Mouse (Mus musculus): ENCODE data around the gene Epp13. TPM values are rescaled to one million over a fixed set of nuclear protein-coding genes. Genes with fewer than 3 reads are reported as not detected.
"Not testable (repeated sequence)": the region's sequence is repeated elsewhere in the genome, so short reads cannot be mapped to it uniquely, and the experiment has no call there.

Epp13 gene
- polyA plus RNA-seq, 1 experiment from 2014 or later, result not detected

GRCm38 (mm10) chr7:6244361-6245292 lies 7.9 kb upstream of the Epp13 start:
- WGBS, result 62% methylated on average over 11 of the region's 11 CpGs
- no peak for DNase-seq

GRCm38 (mm10) chr7:6254451-6254850 lies 1.9 kb downstream of the Epp13 start:
- WGBS, result 94% methylated on average over 5 of the region's 5 CpGs
- ATAC-seq (ENCODE audit: low FRiP score, low TSS enrichment) (no peak), DNase-seq (no peak)
- Histone ChIP-seq H3K27me3 (ENCODE audit: control insufficient read depth, insufficient read depth, low read length) (no peaks in the 10 kb centered on the region), H3K4me2 (ENCODE audit: low read length) (no peak overlapping the region), H3K9ac (replicated peaks; ENCODE audit: low read length) (no peak overlapping the region), H3K9me3 (ENCODE audit: control insufficient read depth, low read length) (no peaks in the 10 kb centered on the region), H3K36me3 (ENCODE audit: control insufficient read depth, insufficient read depth, low read length) (no peaks in the 10 kb centered on the region), H3K27ac (replicated peaks; ENCODE audit: low read depth, low read length) (no peak overlapping the region), H3K4me3 (replicated peaks; ENCODE audit: low read depth, low read length) (no peak overlapping the region), H3K4me1 (ENCODE audit: control insufficient read depth, insufficient read depth, low read length) (no peaks in the 10 kb centered on the region)

More at GRCm38 (mm10) chr7:6244361-6245292, 7.9 kb upstream of the Epp13 start:
- Histone ChIP-seq H3K9me3 (ENCODE audit: control insufficient read depth, low read length) (no peaks in the 10 kb centered on the region), H3K27ac (replicated peaks; ENCODE audit: low read depth, low read length) (no peak overlapping the region), H3K36me3 (ENCODE audit: control insufficient read depth, insufficient read depth, low read length) (no peaks in the 10 kb centered on the region), H3K4me2 (ENCODE audit: low read length) (no peak overlapping the region), H3K4me1 (ENCODE audit: control insufficient read depth, insufficient read depth, low read length) (no peaks in the 10 kb centered on the region), H3K9ac (replicated peaks; ENCODE audit: low read length) (no peak overlapping the region), H3K27me3 (ENCODE audit: control insufficient read depth, insufficient read depth, low read length) (no peaks in the 10 kb centered on the region), H3K4me3 (replicated peaks; ENCODE audit: low read depth, low read length) (no peak overlapping the region)
- no peak for ATAC-seq (ENCODE audit: low FRiP score, low TSS enrichment)

GRCm38 (mm10) chr7:6257386-6257785 lies 4.9 kb downstream of the Epp13 start:
- no peak for DNase-seq
- 80% methylated on average over 4 of the region's 4 CpGs for WGBS

GRCm38 (mm10) chr7:6258232-6259220 lies 6.0 kb downstream of the Epp13 start:
- no peak for ATAC-seq (ENCODE audit: low FRiP score, low TSS enrichment)
- H3K9ac ChIP-seq (replicated peaks; ENCODE audit: low read length), result no peak overlapping the region
- no peak overlapping the region for H3K4me3 ChIP-seq (replicated peaks; ENCODE audit: low read depth, low read length)
- no peaks in the 10 kb centered on the region for H3K27me3 ChIP-seq (ENCODE audit: control insufficient read depth, insufficient read depth, low read length)
- no peaks in the 10 kb centered on the region for H3K9me3 ChIP-seq (ENCODE audit: control insufficient read depth, low read length)
- no peaks in the 10 kb centered on the region for H3K4me1 ChIP-seq (ENCODE audit: control insufficient read depth, insufficient read depth, low read length)
- H3K36me3 ChIP-seq (ENCODE audit: control insufficient read depth, insufficient read depth, low read length), result no peaks in the 10 kb centered on the region
- H3K4me2 ChIP-seq (ENCODE audit: low read length), result no peak overlapping the region
- no peak overlapping the region for H3K27ac ChIP-seq (replicated peaks; ENCODE audit: low read depth, low read length)
- DNase-seq, result no peak
- 34% methylated on average over 16 of the region's 16 CpGs for WGBS

More at GRCm38 (mm10) chr7:6257386-6257785, 4.9 kb downstream of the Epp13 start:
- Histone ChIP-seq H3K4me1 (ENCODE audit: control insufficient read depth, insufficient read depth, low read length) (no peaks in the 10 kb centered on the region), H3K4me2 (ENCODE audit: low read length) (no peak overlapping the region), H3K9me3 (ENCODE audit: control insufficient read depth, low read length) (no peaks in the 10 kb centered on the region), H3K27ac (replicated peaks; ENCODE audit: low read depth, low read length) (no peak overlapping the region), H3K27me3 (ENCODE audit: control insufficient read depth, insufficient read depth, low read length) (no peaks in the 10 kb centered on the region), H3K4me3 (replicated peaks; ENCODE audit: low read depth, low read length) (no peak overlapping the region), H3K36me3 (ENCODE audit: control insufficient read depth, insufficient read depth, low read length) (no peaks in the 10 kb centered on the region), H3K9ac (replicated peaks; ENCODE audit: low read length) (no peak overlapping the region)
- no peak for ATAC-seq (ENCODE audit: low FRiP score, low TSS enrichment)

- not testable (repeated sequence) for H3K4me2 ChIP-seq (ENCODE audit: low read length); H3K36me3 ChIP-seq (ENCODE audit: control insufficient read depth, insufficient read depth, low read length); H3K9me3 ChIP-seq (ENCODE audit: control insufficient read depth, low read length); DNase-seq; H3K27ac ChIP-seq (replicated peaks; ENCODE audit: low read depth, low read length); H3K27me3 ChIP-seq (ENCODE audit: control insufficient read depth, insufficient read depth, low read length); H3K4me1 ChIP-seq (ENCODE audit: control insufficient read depth, insufficient read depth, low read length); H3K4me3 ChIP-seq (replicated peaks; ENCODE audit: low read depth, low read length); ATAC-seq (ENCODE audit: low FRiP score, low TSS enrichment); H3K9ac ChIP-seq (replicated peaks; ENCODE audit: low read length)
- WGBS, result 38% methylated on average over 2 of the region's 2 CpGs
These were observed 7.5 kb downstream of the Epp13 start for GRCm38 (mm10) chr7:6260004-6260403.

- WGBS, result 83% methylated on average over 3 of the region's 3 CpGs
- Histone ChIP-seq H3K4me3 (replicated peaks; ENCODE audit: low read depth, low read length) (no peak overlapping the region), H3K9me3 (ENCODE audit: control insufficient read depth, low read length) (no peaks in the 10 kb centered on the region), H3K9ac (replicated peaks; ENCODE audit: low read length) (no peak overlapping the region), H3K4me2 (ENCODE audit: low read length) (no peak overlapping the region), H3K27me3 (ENCODE audit: control insufficient read depth, insufficient read depth, low read length) (no peaks in the 10 kb centered on the region), H3K36me3 (ENCODE audit: control insufficient read depth, insufficient read depth, low read length) (no peaks in the 10 kb centered on the region), H3K27ac (replicated peaks; ENCODE audit: low read depth, low read length) (no peak overlapping the region), H3K4me1 (ENCODE audit: control insufficient read depth, insufficient read depth, low read length) (no peaks in the 10 kb centered on the region)
- ATAC-seq (ENCODE audit: low FRiP score, low TSS enrichment) (no peak), DNase-seq (no peak)
These were observed 9.6 kb downstream of the Epp13 start for GRCm38 (mm10) chr7:6262120-6262519.

- Histone ChIP-seq H3K36me3 (ENCODE audit: control insufficient read depth, insufficient read depth, low read length) (no peaks in the 10 kb centered on the region), H3K9ac (replicated peaks; ENCODE audit: low read length) (no peak overlapping the region), H3K27me3 (ENCODE audit: control insufficient read depth, insufficient read depth, low read length) (no peaks in the 10 kb centered on the region), H3K27ac (replicated peaks; ENCODE audit: low read depth, low read length) (no peak overlapping the region), H3K4me3 (replicated peaks; ENCODE audit: low read depth, low read length) (no peak overlapping the region), H3K4me1 (ENCODE audit: control insufficient read depth, insufficient read depth, low read length) (no peaks in the 10 kb centered on the region), H3K9me3 (ENCODE audit: control insufficient read depth, low read length) (no peaks in the 10 kb centered on the region), H3K4me2 (ENCODE audit: low read length) (no peak overlapping the region)
- DNase-seq (no peak), ATAC-seq (ENCODE audit: low FRiP score, low TSS enrichment) (no peak)
- WGBS, result 81% methylated on average over 4 of the region's 4 CpGs
These were observed 10.5 kb downstream of the Epp13 start for GRCm38 (mm10) chr7:6262984-6263383.

- Histone ChIP-seq H3K27me3 (ENCODE audit: control insufficient read depth, insufficient read depth, low read length) (no peaks in the 10 kb centered on the region), H3K36me3 (ENCODE audit: control insufficient read depth, insufficient read depth, low read length) (no peaks in the 10 kb centered on the region), H3K4me2 (ENCODE audit: low read length) (no peak overlapping the region), H3K27ac (replicated peaks; ENCODE audit: low read depth, low read length) (no peak overlapping the region), H3K4me1 (ENCODE audit: control insufficient read depth, insufficient read depth, low read length) (no peaks in the 10 kb centered on the region), H3K9me3 (ENCODE audit: control insufficient read depth, low read length) (no peaks in the 10 kb centered on the region), H3K4me3 (replicated peaks; ENCODE audit: low read depth, low read length) (no peak overlapping the region), H3K9ac (replicated peaks; ENCODE audit: low read length) (no peak overlapping the region)
- WGBS, result 66% methylated on average over 8 of the region's 8 CpGs
- no peak for ATAC-seq (ENCODE audit: low FRiP score, low TSS enrichment)
- no peak for DNase-seq
These were observed 13.2 kb downstream of the Epp13 start for GRCm38 (mm10) chr7:6265695-6266094.
